Mouse (Mus musculus): Measurements from ENCODE around the gene Slc36a2. TPM values are rescaled to one million over a fixed set of nuclear protein-coding genes. Genes with fewer than 3 reads are reported as not detected.
"Not testable (repeated sequence)": the region's sequence is repeated elsewhere in the genome, so short reads cannot be mapped to it uniquely, and the experiment has no call there.

Slc36a2 gene
- polyA plus RNA-seq, 1 experiment from 2014 or later, result 2.9 TPM

- 82% methylated on average over 11 of the region's 11 CpGs for WGBS
- Histone ChIP-seq H3K4me2 (no peak overlapping the region), H3K4me1 (no peaks in the 10 kb centered on the region), H3K4me3 (no peak overlapping the region), H3K27me3 (replicated peaks) (no peaks in the 10 kb centered on the region), H3K27ac (replicated peaks) (no peak overlapping the region), H3K36me3 (no peaks in the 10 kb centered on the region), H3K9ac (no peak overlapping the region), H3K9me3 (no peaks in the 10 kb centered on the region)
- ATAC-seq (ENCODE audit: extremely low read depth, insufficient number of reproducible peaks, low FRiP score, low TSS enrichment), result no peak
Observed at GRCm38 (mm10) chr11:55131077-55131742, 53.7 kb downstream of the Slc36a2 start.

GRCm38 (mm10) chr11:55128411-55128810, 56.5 kb downstream of the Slc36a2 start:
- 68% methylated on average over 3 of the region's 3 CpGs for WGBS
- Histone ChIP-seq H3K9me3 (no peaks in the 10 kb centered on the region), H3K9ac (no peak overlapping the region), H3K4me2 (no peak overlapping the region), H3K4me3 (no peak overlapping the region), H3K4me1 (no peaks in the 10 kb centered on the region), H3K27ac (replicated peaks) (no peak overlapping the region), H3K36me3 (no peaks in the 10 kb centered on the region), H3K27me3 (replicated peaks) (no peaks in the 10 kb centered on the region)
- no peak for ATAC-seq (ENCODE audit: extremely low read depth, insufficient number of reproducible peaks, low FRiP score, low TSS enrichment)

GRCm38 (mm10) chr11:55127937-55128336, 56.9 kb downstream of the Slc36a2 start:
- H3K4me2 ChIP-seq, result no peak overlapping the region
- H3K9ac ChIP-seq, result no peak overlapping the region
- H3K36me3 ChIP-seq, result no peaks in the 10 kb centered on the region
- no peaks in the 10 kb centered on the region for H3K27me3 ChIP-seq (replicated peaks)
- no peak overlapping the region for H3K4me3 ChIP-seq
- WGBS, result 61% methylated on average over 6 of the region's 6 CpGs
- H3K4me1 ChIP-seq, result no peaks in the 10 kb centered on the region
- no peaks in the 10 kb centered on the region for H3K9me3 ChIP-seq
- no peak for ATAC-seq (ENCODE audit: extremely low read depth, insufficient number of reproducible peaks, low FRiP score, low TSS enrichment)
- no peak overlapping the region for H3K27ac ChIP-seq (replicated peaks)

- Histone ChIP-seq H3K4me1 (no peaks in the 10 kb centered on the region), H3K9me3 (no peaks in the 10 kb centered on the region), H3K27me3 (replicated peaks) (no peaks in the 10 kb centered on the region), H3K4me3 (no peak overlapping the region), H3K27ac (replicated peaks) (no peak overlapping the region), H3K4me2 (no peak overlapping the region), H3K9ac (no peak overlapping the region), H3K36me3 (no peaks in the 10 kb centered on the region)
- 74% methylated on average over 3 of the region's 3 CpGs for WGBS
- ATAC-seq (ENCODE audit: extremely low read depth, insufficient number of reproducible peaks, low FRiP score, low TSS enrichment), result no peak
Observed at GRCm38 (mm10) chr11:55126663-55127062, 58.2 kb downstream of the Slc36a2 start.

- WGBS, result 84% methylated on average over 1 of the region's 1 CpGs
- H3K36me3 ChIP-seq, result no peaks in the 10 kb centered on the region
- H3K9ac ChIP-seq, result no peak overlapping the region
- H3K4me3 ChIP-seq, result no peak overlapping the region
- no peak overlapping the region for H3K4me2 ChIP-seq
- peak overlapping the region; percentile 32; the same call in 1 of the 2 replicates for H3K27ac ChIP-seq (replicated peaks)
- H3K4me1 ChIP-seq, result no peaks in the 10 kb centered on the region
- no peak for ATAC-seq (ENCODE audit: extremely low read depth, insufficient number of reproducible peaks, low FRiP score, low TSS enrichment)
- no peaks in the 10 kb centered on the region for H3K27me3 ChIP-seq (replicated peaks)
- H3K9me3 ChIP-seq, result no peaks in the 10 kb centered on the region; the same call in 1 of the 2 replicates
Observed at GRCm38 (mm10) chr11:55121430-55121829, 63.4 kb downstream of the Slc36a2 start.

GRCm38 (mm10) chr11:55120821-55121271, 64.0 kb downstream of the Slc36a2 start:
- H3K4me2 ChIP-seq, result no peak overlapping the region
- H3K4me3 ChIP-seq, result no peak overlapping the region
- no peak overlapping the region for H3K9ac ChIP-seq
- H3K27ac ChIP-seq (replicated peaks), result peak overlapping the region; percentile 32; the same call in 1 of the 2 replicates
- no peaks in the 10 kb centered on the region for H3K27me3 ChIP-seq (replicated peaks)
- no peaks in the 10 kb centered on the region; the same call in 1 of the 2 replicates for H3K9me3 ChIP-seq
- no peak for ATAC-seq (ENCODE audit: extremely low read depth, insufficient number of reproducible peaks, low FRiP score, low TSS enrichment)
- H3K36me3 ChIP-seq, result no peaks in the 10 kb centered on the region
- WGBS, result 69% methylated on average over 8 of the region's 8 CpGs
- no peaks in the 10 kb centered on the region for H3K4me1 ChIP-seq

GRCm38 (mm10) chr11:55120279-55120678, 64.6 kb downstream of the Slc36a2 start:
- no peak overlapping the region for H3K4me2 ChIP-seq
- H3K27me3 ChIP-seq (replicated peaks), result no peaks in the 10 kb centered on the region
- H3K36me3 ChIP-seq, result no peaks in the 10 kb centered on the region
- no peak overlapping the region for H3K9ac ChIP-seq
- peaks cover under 1% of the 10 kb centered on the region; the same call in 1 of the 2 replicates for H3K9me3 ChIP-seq
- no peaks in the 10 kb centered on the region for H3K4me1 ChIP-seq
- 0 out of 2 replicates have a peak overlapping the region, but pooled peaks have one; percentile 32 for H3K27ac ChIP-seq (replicated peaks)
- no peak overlapping the region for H3K4me3 ChIP-seq
- no peak for ATAC-seq (ENCODE audit: extremely low read depth, insufficient number of reproducible peaks, low FRiP score, low TSS enrichment)

GRCm38 (mm10) chr11:55117031-55117430, 67.8 kb downstream of the Slc36a2 start:
- ATAC-seq (ENCODE audit: extremely low read depth, insufficient number of reproducible peaks, low FRiP score, low TSS enrichment), result no peak
- Histone ChIP-seq H3K36me3 (no peaks in the 10 kb centered on the region), H3K9me3 (peaks cover 4% of the 10 kb centered on the region; the same call in 1 of the 2 replicates), H3K4me1 (peaks cover 18% of the 10 kb centered on the region), H3K4me2 (no peak overlapping the region), H3K4me3 (no peak overlapping the region), H3K9ac (no peak overlapping the region), H3K27ac (replicated peaks) (no peak overlapping the region), H3K27me3 (replicated peaks) (no peaks in the 10 kb centered on the region)
- WGBS, result 81% methylated on average over 2 of the region's 2 CpGs

GRCm38 (mm10) chr11:55116004-55116403, 68.9 kb downstream of the Slc36a2 start:
- no peak overlapping the region for H3K4me2 ChIP-seq
- peaks cover 4% of the 10 kb centered on the region; the same call in 1 of the 2 replicates for H3K9me3 ChIP-seq
- ATAC-seq (ENCODE audit: extremely low read depth, insufficient number of reproducible peaks, low FRiP score, low TSS enrichment), result no peak
- H3K27me3 ChIP-seq (replicated peaks), result no peaks in the 10 kb centered on the region
- no peak overlapping the region for H3K27ac ChIP-seq (replicated peaks)
- no peaks in the 10 kb centered on the region for H3K36me3 ChIP-seq
- peaks cover 18% of the 10 kb centered on the region for H3K4me1 ChIP-seq
- no peak overlapping the region for H3K9ac ChIP-seq
- no peak overlapping the region for H3K4me3 ChIP-seq
- WGBS, result 87% methylated on average over 3 of the region's 3 CpGs

- Histone ChIP-seq H3K4me1 (peaks cover 30% of the 10 kb centered on the region), H3K4me3 (no peak overlapping the region), H3K4me2 (no peak overlapping the region), H3K9ac (no peak overlapping the region), H3K27me3 (replicated peaks) (no peaks in the 10 kb centered on the region), H3K27ac (replicated peaks) (peak overlapping the region; percentile 86), H3K36me3 (no peaks in the 10 kb centered on the region), H3K9me3 (peaks cover 4% of the 10 kb centered on the region; the same call in 1 of the 2 replicates)
- 36% methylated on average over 2 of the region's 2 CpGs for WGBS
- ATAC-seq (ENCODE audit: extremely low read depth, insufficient number of reproducible peaks, low FRiP score, low TSS enrichment), result no peak
Observed at GRCm38 (mm10) chr11:55114291-55114690, 70.6 kb downstream of the Slc36a2 start.

- not testable (repeated sequence) for H3K4me3 ChIP-seq; H3K27me3 ChIP-seq (replicated peaks); H3K36me3 ChIP-seq; ATAC-seq (ENCODE audit: extremely low read depth, insufficient number of reproducible peaks, low FRiP score, low TSS enrichment); H3K9me3 ChIP-seq
- peak overlapping the region; percentile 33; the same call in 1 of the 2 replicates for H3K9ac ChIP-seq
- H3K27ac ChIP-seq (replicated peaks), result peak overlapping the region; percentile 86
- 13% methylated on average over 4 of the region's 4 CpGs for WGBS
- peaks cover 30% of the 10 kb centered on the region for H3K4me1 ChIP-seq
- peak overlapping the region; percentile 35 for H3K4me2 ChIP-seq
Observed at GRCm38 (mm10) chr11:55113861-55114250, 71.0 kb downstream of the Slc36a2 start.

All from heart, embryonic 13.5 days (tissue).